Mouse (Mus musculus) neural tube, embryonic 14.5 days (tissue): ENCODE results near the gene Calhm2. TPM values are rescaled to one million over a fixed set of nuclear protein-coding genes. Genes with fewer than 3 reads are reported as not detected.

ENCODE experiments used
- ATAC-seq: fragments of 200-750 bp; cut with Nextera tagmentation; 2 replicates; pipeline ENCODE4 v1.8.0; 2017; ENCODE audit warnings: low read depth, mild to moderate bottlenecking, moderate TSS enrichment, moderate library complexity
- H3K27ac ChIP-seq: fragments of 300-500 bp; sonication (generic); 2 replicates; pipeline ENCODE4 v1.5.1; 2014; ENCODE audit warnings: low read depth, mild to moderate bottlenecking, control low read depth, low read length, moderate library complexity, mixed read lengths
- H3K27me3 ChIP-seq: fragments of 300-500 bp; sonication (generic); 2 replicates; pipeline ENCODE4 v1.6.1; 2014; ENCODE audit warnings: low read length; ENCODE audit not compliant: control insufficient read depth, insufficient read depth
- H3K36me3 ChIP-seq: fragments of 300-500 bp; sonication (generic); 2 replicates; pipeline ENCODE4 v1.6.1; 2014; ENCODE audit warnings: low read length, mixed read lengths; ENCODE audit not compliant: control insufficient read depth, insufficient read depth
- H3K4me1 ChIP-seq: fragments of 300-500 bp; sonication (generic); 2 replicates; pipeline ENCODE4 v1.6.1; 2014; ENCODE audit warnings: low read length; ENCODE audit not compliant: control insufficient read depth, insufficient read depth
- H3K4me2 ChIP-seq: fragments of 300-500 bp; sonication (generic); 2 replicates; pipeline ENCODE4 v1.6.1; 2014; ENCODE audit warnings: mild to moderate bottlenecking, low read depth, low read length, control low read depth
- H3K4me3 ChIP-seq: fragments of 300-500 bp; sonication (generic); 2 replicates; pipeline ENCODE4 v1.5.1; 2014; ENCODE audit warnings: low read depth, low read length, control low read depth, mixed read lengths
- H3K9ac ChIP-seq: fragments of 300-500 bp; sonication (generic); replicated peaks from 2 replicates; pipeline ENCODE4 v1.6.1; 2014; ENCODE audit warnings: low read depth, mild to moderate bottlenecking, control low read depth, low read length, mixed read lengths
- H3K9me3 ChIP-seq: fragments of 300-500 bp; sonication (generic); 2 replicates; pipeline ENCODE4 v1.6.1; 2016; ENCODE audit warnings: low read length; ENCODE audit not compliant: control insufficient read depth
- WGBS: fragments of 180-500 bp; shearing (Covaris S2); extraction: QIAGEN DNeasy Blood & Tissue Kit; methylation state at CpG from one replicate; pipeline ENCODE4 v1.1.7; 2014; 5-methylcytosine and 5-hydroxymethylcytosine counted together
- polyA plus RNA-seq: library from polyadenylated mRNA; unstranded; fragments of >200 nt; fragmentation: Nextera tagmentation; extraction: Ambion mirVana; gene quantifications from 2 replicates; pipeline ENCODE4 v1.2.1, GENCODE M21; 2014

Calhm2 gene
- polyA plus RNA-seq, 1 experiment from 2014 or later: 0.28 TPM

DNA sequence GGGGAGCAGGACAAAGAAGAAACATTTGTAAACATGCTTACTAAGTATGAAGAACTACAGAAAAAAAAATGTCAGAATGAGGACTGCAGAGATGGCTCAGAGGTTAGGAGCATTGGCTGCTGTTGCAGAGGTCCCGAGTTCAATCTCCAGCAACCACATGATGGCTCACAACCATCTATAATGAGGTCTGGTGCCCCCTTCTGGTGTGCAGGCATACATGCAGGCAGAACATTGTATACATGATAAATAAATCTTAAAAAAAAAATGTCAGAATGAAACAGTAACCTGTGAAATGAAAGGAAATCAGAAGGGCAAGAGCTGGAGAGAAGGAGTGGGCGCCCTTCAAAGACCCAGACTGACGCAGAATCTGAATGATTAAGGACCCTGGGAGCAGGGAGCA is 72.2 kb downstream of the Calhm2 start:
- Histone ChIP-seq H3K27me3 (no peaks in the 10 kb centered on the region; the same call in 1 of the 2 replicates), H3K27ac (no peak overlapping the region), H3K36me3 (peaks cover 4% of the 10 kb centered on the region; the same call in 1 of the 2 replicates), H3K9me3 (no peaks in the 10 kb centered on the region), H3K4me2 (no peak overlapping the region), H3K9ac (no peak overlapping the region), H3K4me3 (no peak overlapping the region), H3K4me1 (peaks cover 3% of the 10 kb centered on the region; the same call in 1 of the 2 replicates)
- no peak for ATAC-seq
- WGBS: 88% methylated on average over 3 of the region's 3 CpGs

DNA sequence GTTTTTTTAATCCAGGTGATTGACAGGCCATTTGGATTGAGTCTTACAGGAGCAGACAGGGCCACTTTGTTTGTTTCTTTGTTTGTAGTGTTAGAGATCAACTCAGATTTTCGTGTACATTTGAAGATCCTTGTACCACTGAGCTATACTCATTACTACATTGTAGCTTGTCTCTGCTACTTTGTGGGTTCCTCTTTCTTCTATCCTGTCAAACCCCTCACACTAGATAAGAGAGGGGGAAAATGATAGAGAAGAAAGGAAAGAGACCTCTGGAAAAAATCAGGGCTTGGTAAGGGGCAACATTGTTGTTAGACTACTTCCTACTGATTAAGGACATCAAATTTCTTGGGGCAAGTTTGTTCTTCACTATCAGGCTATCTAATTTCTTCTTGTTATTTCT is 80.4 kb downstream of the Calhm2 start:
- Histone ChIP-seq H3K27ac (no peak overlapping the region), H3K27me3 (no peaks in the 10 kb centered on the region), H3K9ac (no peak overlapping the region), H3K4me3 (no peak overlapping the region), H3K36me3 (no peaks in the 10 kb centered on the region), H3K4me1 (no peaks in the 10 kb centered on the region), H3K9me3 (no peaks in the 10 kb centered on the region), H3K4me2 (no peak overlapping the region)
- 84% methylated on average over 1 of the region's 1 CpGs for WGBS
- no peak for ATAC-seq

Other genes starting within 250 kb of the Calhm2 start
- 535 and 653 TPM in 2 replicates for gene Ina, start 123.6 kb downstream of the Calhm2 start, polyA plus RNA-seq
- gene Nt5c2, start 123.1 kb downstream of the Calhm2 start, polyA plus RNA-seq: 72.0 and 80.3 TPM in 2 replicates
- gene Pcgf6, start 87.4 kb downstream of the Calhm2 start, polyA plus RNA-seq: 45.0 and 46.9 TPM in 2 replicates
- gene Taf5, start 70.5 kb downstream of the Calhm2 start, polyA plus RNA-seq: 7.7 and 9.8 TPM in 2 replicates
- 1,318 and 1,638 TPM in 2 replicates for gene Usmg5, start 47.6 kb downstream of the Calhm2 start, polyA plus RNA-seq
- 5.9 and 6.8 TPM in 2 replicates for gene Pdcd11, start 47.5 kb downstream of the Calhm2 start, polyA plus RNA-seq
- not detected in 2 replicates for gene Calhm1, start 6.0 kb upstream of the Calhm2 start, polyA plus RNA-seq
- gene Calhm3, start 19.5 kb upstream of the Calhm2 start, polyA plus RNA-seq: 0.33 TPM in 1 of 2 replicates, not detected in the other
- gene Neurl1a, start 40.5 kb upstream of the Calhm2 start, polyA plus RNA-seq: 12.1 and 14.4 TPM in 2 replicates